Mouse (Mus musculus): Measurements from ENCODE around the gene Ntrk1. TPM values are rescaled to one million over a fixed set of nuclear protein-coding genes. Genes with fewer than 3 reads are reported as not detected.
A peak's percentile ranks its signal among the peaks of the same experiment; 100 is the strongest.

Ntrk1 gene
- total RNA-seq, 2 experiments from 2014 or later = not detected

- intact Hi-C loops (cut with DNase I; ENCODE audit: low total_unique reads) = no loop called here
- peak; percentile 65 for DNase-seq
Observed at GRCm38 (mm10) chr3:87795336-87796277, 645 bp upstream of the Ntrk1 start.

GRCm38 (mm10) chr3:87789768-87790167, 5.2 kb downstream of the Ntrk1 start:
- no peak for DNase-seq
- intact Hi-C loops (cut with DNase I; ENCODE audit: low total_unique reads) = no loop called here

- no peak for DNase-seq
- intact Hi-C loops (cut with DNase I; ENCODE audit: low total_unique reads) = no loop called here
Observed at GRCm38 (mm10) chr3:87789248-87789647, 5.7 kb downstream of the Ntrk1 start.

GRCm38 (mm10) chr3:87785626-87786214, 9.2 kb downstream of the Ntrk1 start:
- no peak for DNase-seq
- intact Hi-C loops (cut with DNase I; ENCODE audit: low total_unique reads) = no loop called here

GRCm38 (mm10) chr3:87785156-87785555, 9.8 kb downstream of the Ntrk1 start:
- intact Hi-C loops (cut with DNase I; ENCODE audit: low total_unique reads) = no loop called here
- DNase-seq = no peak

- DNase-seq = no peak
- intact Hi-C loops (cut with DNase I; ENCODE audit: low total_unique reads) = no loop called here
Observed at GRCm38 (mm10) chr3:87783282-87784023, 11.5 kb downstream of the Ntrk1 start.

- intact Hi-C loops (cut with DNase I; ENCODE audit: low total_unique reads) = no loop called here
- DNase-seq = no peak
Observed at GRCm38 (mm10) chr3:87779086-87779485, 15.9 kb downstream of the Ntrk1 start.

GRCm38 (mm10) chr3:87778283-87778682, 16.7 kb downstream of the Ntrk1 start:
- DNase-seq = no peak
- intact Hi-C loops (cut with DNase I; ENCODE audit: low total_unique reads) = no loop called here

- intact Hi-C loops (cut with DNase I; ENCODE audit: low total_unique reads) = loop anchor here (5.0 kb wide), 1 partner anchor 71 kb away; no protein-coding TSS in a partner anchor
- no peak for DNase-seq
Observed at GRCm38 (mm10) chr3:87771088-87771487, 23.9 kb downstream of the Ntrk1 start.

GRCm38 (mm10) chr3:87770280-87770679, 24.7 kb downstream of the Ntrk1 start:
- no peak for DNase-seq
- intact Hi-C loops (cut with DNase I; ENCODE audit: low total_unique reads) = loop anchor here (5.0 kb wide), 1 partner anchor 72 kb away; no protein-coding TSS in a partner anchor

GRCm38 (mm10) chr3:87769506-87769905, 25.5 kb downstream of the Ntrk1 start:
- intact Hi-C loops (cut with DNase I; ENCODE audit: low total_unique reads) = no loop called here
- no peak for DNase-seq

- peak; percentile 90 for DNase-seq
- intact Hi-C loops (cut with DNase I; ENCODE audit: low total_unique reads) = no loop called here
Observed at GRCm38 (mm10) chr3:87768844-87769243, 26.1 kb downstream of the Ntrk1 start.

- intact Hi-C loops (cut with DNase I; ENCODE audit: low total_unique reads) = no loop called here
Observed at GRCm38 (mm10) chr3:87768431-87768830, 26.5 kb downstream of the Ntrk1 start.

GRCm38 (mm10) chr3:87767764-87768163, 27.2 kb downstream of the Ntrk1 start:
- DNase-seq = no peak
- intact Hi-C loops (cut with DNase I; ENCODE audit: low total_unique reads) = no loop called here

More at GRCm38 (mm10) chr3:87768431-87768830, 26.5 kb downstream of the Ntrk1 start:
- no peak for DNase-seq

- intact Hi-C loops (cut with DNase I; ENCODE audit: low total_unique reads) = no loop called here
- DNase-seq = no peak
Observed at GRCm38 (mm10) chr3:87766284-87766667, 28.7 kb downstream of the Ntrk1 start.

- no peak for DNase-seq
- intact Hi-C loops (cut with DNase I; ENCODE audit: low total_unique reads) = no loop called here
Observed at GRCm38 (mm10) chr3:87765631-87766283, 29.2 kb downstream of the Ntrk1 start.

- intact Hi-C loops (cut with DNase I; ENCODE audit: low total_unique reads) = no loop called here
Observed at GRCm38 (mm10) chr3:87765091-87765490, 29.9 kb downstream of the Ntrk1 start.

GRCm38 (mm10) chr3:87764506-87764905, 30.5 kb downstream of the Ntrk1 start:
- no peak for DNase-seq
- intact Hi-C loops (cut with DNase I; ENCODE audit: low total_unique reads) = no loop called here

More at GRCm38 (mm10) chr3:87765091-87765490, 29.9 kb downstream of the Ntrk1 start:
- no peak for DNase-seq

GRCm38 (mm10) chr3:87763683-87764289, 31.2 kb downstream of the Ntrk1 start:
- peak; percentile 86 for DNase-seq
- intact Hi-C loops (cut with DNase I; ENCODE audit: low total_unique reads) = no loop called here

Data from gastrocnemius, postnatal 14 days (tissue).